Mouse (Mus musculus): ENCODE measurements around the gene Emc9. TPM values are rescaled to one million over a fixed set of nuclear protein-coding genes. Genes with fewer than 3 reads are reported as not detected.

The Emc9 gene
- total and polyA plus RNA-seq, 3 experiments = 38.7 to 59.4 TPM; not detected in 1

DNA sequence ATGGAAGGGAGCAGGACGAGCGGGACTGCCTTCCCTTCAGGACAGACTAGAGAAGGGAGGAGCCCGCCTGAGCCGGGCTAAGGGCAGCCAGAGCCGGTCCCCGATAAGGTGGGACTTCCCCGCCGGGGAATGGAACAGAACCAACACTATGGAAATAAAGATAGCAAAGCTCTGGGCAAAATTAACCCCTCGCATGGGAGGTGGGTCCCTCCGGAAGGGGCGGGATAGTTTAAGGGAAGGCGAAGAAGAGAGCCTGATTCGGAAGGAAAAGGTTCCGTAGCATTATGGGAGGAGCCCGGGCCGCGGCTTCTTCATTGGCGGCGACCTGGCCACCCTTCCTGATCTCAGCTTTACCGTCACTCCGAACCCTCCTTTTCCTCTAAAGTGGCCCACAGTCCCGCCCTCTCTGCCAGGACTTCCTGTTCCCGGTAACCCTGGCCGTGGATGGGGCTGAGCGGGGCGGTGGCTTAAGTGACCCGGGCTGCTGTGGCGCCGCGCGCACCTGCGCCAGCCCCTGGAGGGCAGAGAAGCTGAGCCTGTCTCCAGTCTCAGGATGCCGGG lies 6.3 kb upstream of the Emc9 start, which contains the start of gene Rnf31 (continued):
- TF ChIP-seq SIN3A (IDR thresholded peaks at IDR 0.05; ENCODE audit: low read length) (peak; percentile 54; the same call in 1 of the 2 replicates), KAT2A (conservative IDR thresholded peaks at IDR 0.05; ENCODE audit: low read depth, low read length) (peak; percentile 62; the same call in 1 of the 2 replicates)

DNA sequence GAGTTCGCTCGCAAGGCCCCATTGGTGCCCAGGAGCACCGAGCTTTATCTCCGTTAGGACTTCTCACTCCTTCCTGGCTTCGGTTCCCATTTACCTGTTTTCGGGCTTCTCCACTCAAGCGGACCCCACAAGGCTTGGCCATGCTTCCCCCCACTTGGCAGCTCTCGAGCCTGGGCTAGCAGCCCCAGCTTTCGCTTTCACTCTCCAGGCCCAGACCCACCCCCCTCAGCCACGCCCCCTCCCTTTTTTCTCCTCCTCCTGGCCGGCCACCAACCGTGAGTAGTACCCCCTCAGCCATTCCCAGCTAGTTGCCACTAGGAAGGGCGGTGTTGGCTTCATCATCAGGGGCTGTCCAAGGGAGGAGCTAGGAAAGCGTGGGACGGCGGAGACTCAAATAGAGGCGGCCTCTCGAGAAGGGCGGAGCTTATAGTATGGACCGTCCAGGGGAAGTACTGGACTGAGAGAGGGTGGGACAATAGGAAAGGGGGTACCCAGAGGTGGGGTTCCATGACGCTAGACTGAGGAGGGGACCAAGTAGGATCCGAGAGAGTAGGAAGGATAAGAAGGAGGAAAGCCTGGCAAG lies 5.7 kb upstream of the Emc9 start, which contains the start of gene Psme2:
TSS of gene Psme2 (minus strand) at position 366 of the 583 bp plus-strand sequence.
- DNase-seq (ENCODE audit: low read depth, low spot score) = peak; percentile 98
- Histone ChIP-seq H3K36me3 (ENCODE audit: control insufficient read depth in 1 of 2, insufficient read depth in 2 of 2, low read length in 2 of 2) (peaks cover 3 to 25% of the 10 kb centered on the region in 2 experiments; a peak in 3 of 4 replicates), H3K4me1 (ENCODE audit: control insufficient read depth in 1 of 2, insufficient read depth in 2 of 2, low read length in 2 of 2) (peaks cover 3 to 39% of the 10 kb centered on the region in 2 experiments)
- TF ChIP-seq RAD21 (IDR thresholded peaks at IDR 0.05; ENCODE audit: low read depth, low read length) = no peak
- no peak for TF ChIP-seq ZKSCAN1 (IDR thresholded peaks at IDR 0.05; ENCODE audit: low read depth, low read length)
- TF ChIP-seq ELF1 (IDR thresholded peaks at IDR 0.05; ENCODE audit: low read depth, low read length) = peak; percentile 15; the same call in 1 of the 2 replicates
- TF ChIP-seq MAZ (IDR thresholded peaks at IDR 0.05; ENCODE audit: low read depth, low read length) = no peak
- no peak for TF ChIP-seq NRF1 (IDR thresholded peaks at IDR 0.05; ENCODE audit: insufficient read depth, low read depth, low read length, poor library complexity, severe bottlenecking)
- TF ChIP-seq MXI1 (IDR thresholded peaks at IDR 0.05; ENCODE audit: low read depth, low read length) = peak; percentile 85
- no peak for TF ChIP-seq CTCF (IDR thresholded peaks at IDR 0.05 in 2 of 3, conservative IDR thresholded peaks at IDR 0.05 in 1 of 3; ENCODE audit: control insufficient read depth in 1 of 3, insufficient read depth in 1 of 3, low read depth in 2 of 3, low read length in 3 of 3, poor library complexity in 1 of 3, severe bottlenecking in 1 of 3)
- TF ChIP-seq NELFE (IDR thresholded peaks at IDR 0.05; ENCODE audit: low read depth, low read length) = peak; percentile 18; the same call in 1 of the 2 replicates
- no peak for TF ChIP-seq TBP (IDR thresholded peaks at IDR 0.05; ENCODE audit: low read depth, low read length)
- TF ChIP-seq MYB (IDR thresholded peaks at IDR 0.05; ENCODE audit: low read depth, low read length) = no peak
- no peak for TF ChIP-seq SMC3 (IDR thresholded peaks at IDR 0.05; ENCODE audit: low read depth, low read length)
- TF ChIP-seq MYC (IDR thresholded peaks at IDR 0.05; ENCODE audit: low read depth, low read length) = no peak
- TF ChIP-seq MAX (IDR thresholded peaks at IDR 0.05; ENCODE audit: low read length) = no peak; the same call in 1 of the 2 replicates
- TF ChIP-seq JUND (IDR thresholded peaks at IDR 0.05; ENCODE audit: low read depth, low read length) = no peak
- TF ChIP-seq USF2 (IDR thresholded peaks at IDR 0.05; ENCODE audit: borderline replicate concordance in 1 of 2, insufficient read depth in 1 of 2, low read depth in 1 of 2, low read length in 2 of 2) = no peak
- TF ChIP-seq GABPA (IDR thresholded peaks at IDR 0.05; ENCODE audit: low read depth, low read length) = no peak
- TF ChIP-seq ZMIZ1 (IDR thresholded peaks at IDR 0.05; ENCODE audit: low read depth, low read length) = no peak
- no peak for TF ChIP-seq MAFK (IDR thresholded peaks at IDR 0.05; ENCODE audit: borderline replicate concordance, low read depth, low read length)
- TF ChIP-seq HCFC1 (IDR thresholded peaks at IDR 0.05; ENCODE audit: low read depth, low read length) = no peak; the same call in 1 of the 2 replicates
- no peak for TF ChIP-seq E2F4 (IDR thresholded peaks at IDR 0.05; ENCODE audit: borderline replicate concordance, low read depth, low read length)
- TF ChIP-seq TCF12 (IDR thresholded peaks at IDR 0.05; ENCODE audit: low read depth, low read length) = no peak; the same call in 1 of the 2 replicates
- no peak for TF ChIP-seq BHLHE40 (IDR thresholded peaks at IDR 0.05; ENCODE audit: borderline replicate concordance, low read depth, low read length)
- no peak for TF ChIP-seq USF1 (IDR thresholded peaks at IDR 0.05; ENCODE audit: low read depth, low read length)
- no peak for TF ChIP-seq ZNF384 (IDR thresholded peaks at IDR 0.05; ENCODE audit: low read depth, low read length)
- TF ChIP-seq POLR2AphosphoS2 (IDR thresholded peaks at IDR 0.05; ENCODE audit: low read length) = peak; percentile 74
- TF ChIP-seq MEF2A (IDR thresholded peaks at IDR 0.05; ENCODE audit: extremely low read depth, insufficient replicate concordance, low read depth, low read length, poor library complexity, severe bottlenecking) = no peak
- TF ChIP-seq SIN3A (IDR thresholded peaks at IDR 0.05; ENCODE audit: low read length) = peak; percentile 85
- no peak for TF ChIP-seq GATA1 (IDR thresholded peaks at IDR 0.05; ENCODE audit: low read depth, low read length)
- TF ChIP-seq POLR2AphosphoS5 (IDR thresholded peaks at IDR 0.05; ENCODE audit: borderline replicate concordance, low read depth, low read length) = no peak
- TF ChIP-seq CHD1 (IDR thresholded peaks at IDR 0.05; ENCODE audit: low read depth, low read length) = no peak
- TF ChIP-seq KAT2A (conservative IDR thresholded peaks at IDR 0.05; ENCODE audit: low read depth, low read length) = no peak
- 0 out of 2 replicates have a peak, but pooled peaks have one; percentile 56 for TF ChIP-seq ETS1 (IDR thresholded peaks at IDR 0.05; ENCODE audit: low read depth, low read length)
- no peak for TF ChIP-seq ZC3H11A (IDR thresholded peaks at IDR 0.05; ENCODE audit: low read depth, low read length)

More for the DNA sequence above, 5.7 kb upstream of the Emc9 start, which contains the start of gene Psme2:
- peaks cover 24% of the 10 kb centered on the region for H3K79me2 ChIP-seq (ENCODE audit: control insufficient read depth, insufficient read depth, low read length, poor library complexity)
- peak within 1 kb of the TSS; percentile 86 for H3K27ac ChIP-seq (ENCODE audit: control insufficient read depth, low read depth, low read length)
- H3K9ac ChIP-seq (ENCODE audit: control insufficient read depth, low read depth, low read length, poor library complexity, severe bottlenecking) = peak within 1 kb of the TSS; percentile 82
- H3K9me3 ChIP-seq (replicated peaks; ENCODE audit: insufficient read depth, low read length) = no peaks in the 10 kb centered on the region
- H3K4me3 ChIP-seq (ENCODE audit: control insufficient read depth in 1 of 2, insufficient read depth in 1 of 2, low read depth in 2 of 2, low read length in 2 of 2) = peak within 1 kb of the TSS; percentile 80 to 94
- no peaks in the 10 kb centered on the region for H3K27me3 ChIP-seq (ENCODE audit: control insufficient read depth in 1 of 2, insufficient read depth in 2 of 2, low read length in 2 of 2)
